Mouse (Mus musculus) cortical plate, adult 2 months (tissue): ENCODE results near the gene Pecam1. TPM values are rescaled to one million over a fixed set of nuclear protein-coding genes. Genes with fewer than 3 reads are reported as not detected.
"Not testable (repeated sequence)": the region's sequence is repeated elsewhere in the genome, so short reads cannot be mapped to it uniquely, and the experiment has no call there.

Experiments
- H3K27ac ChIP-seq: fragments of 200-500 bp; 2 replicates; pipeline ENCODE4 v1.5.1; 2012; ENCODE audit warnings: low read length, control low read depth, inconsistent platforms; ENCODE audit not compliant: insufficient read depth
- H3K4me1 ChIP-seq: fragments of 200-500 bp; 2 replicates; pipeline ENCODE4 v1.6.1; 2011; ENCODE audit warnings: low read length; ENCODE audit not compliant: control insufficient read depth, insufficient read depth
- H3K4me3 ChIP-seq: fragments of 200-500 bp; 2 replicates; pipeline ENCODE4 v1.5.1; 2011; ENCODE audit warnings: mild to moderate bottlenecking, low read length, control low read depth; ENCODE audit not compliant: insufficient read depth
- CTCF ChIP-seq: fragments of 200-500 bp; IDR thresholded peaks from 2 replicates; pipeline ENCODE4 v1.5.1; 2011; ENCODE audit warnings: mild to moderate bottlenecking, control low read depth, low read length; ENCODE audit not compliant: insufficient read depth; ENCODE audit errors: extremely low read depth
- POLR2A ChIP-seq: fragments of 200-500 bp; IDR thresholded peaks from 2 replicates; pipeline ENCODE4 v1.6.1; 2011; ENCODE audit warnings: mild to moderate bottlenecking, low read length, control low read depth; ENCODE audit not compliant: insufficient read depth; ENCODE audit errors: extremely low read depth
- polyA plus RNA-seq: library from polyadenylated mRNA; depleted of rRNA; stranded (reverse); fragments of >200 nt; gene quantifications from 2 replicates; pipeline ENCODE4 v1.2.3, GENCODE M21; 2012

Pecam1 gene
- polyA plus RNA-seq, 1 experiment: 20.4 TPM

GRCm38 (mm10) chr11:106737178-106737621 lies 13.2 kb downstream of the Pecam1 start:
- H3K27ac ChIP-seq: peak overlapping the region; percentile 11; the same call in 1 of the 2 replicates
- H3K4me3 ChIP-seq: no peak overlapping the region
- peaks cover 3% of the 10 kb centered on the region; the same call in 1 of the 2 replicates for H3K4me1 ChIP-seq
- TF ChIP-seq CTCF (no peak), POLR2A (peak; percentile 20; the same call in 1 of the 2 replicates)

GRCm38 (mm10) chr11:106736614-106737013 lies 13.8 kb downstream of the Pecam1 start:
- Histone ChIP-seq H3K4me3 (no peak overlapping the region), H3K27ac (no peak overlapping the region), H3K4me1 (peaks cover 3% of the 10 kb centered on the region; the same call in 1 of the 2 replicates)
- TF ChIP-seq CTCF (no peak), POLR2A (no peak)

- no peak overlapping the region for H3K27ac ChIP-seq
- H3K4me3 ChIP-seq: no peak overlapping the region
- H3K4me1 ChIP-seq: peaks cover 2% of the 10 kb centered on the region; the same call in 1 of the 2 replicates
- TF ChIP-seq CTCF: no peak
- no peak for TF ChIP-seq POLR2A
Observed at GRCm38 (mm10) chr11:106730714-106731113, 19.7 kb downstream of the Pecam1 start.

- no peak overlapping the region for H3K27ac ChIP-seq
- no peak overlapping the region for H3K4me3 ChIP-seq
- no peak for TF ChIP-seq CTCF
- no peak for TF ChIP-seq POLR2A
- H3K4me1 ChIP-seq: peaks cover 2% of the 10 kb centered on the region; the same call in 1 of the 2 replicates
Observed at GRCm38 (mm10) chr11:106729656-106730055, 20.8 kb downstream of the Pecam1 start.

- TF ChIP-seq CTCF: no peak
- TF ChIP-seq POLR2A: no peak
- no peak overlapping the region for H3K4me3 ChIP-seq
- H3K4me1 ChIP-seq: peaks cover 2% of the 10 kb centered on the region; the same call in 1 of the 2 replicates
- no peak overlapping the region for H3K27ac ChIP-seq
Observed at GRCm38 (mm10) chr11:106728402-106729366, 21.7 kb downstream of the Pecam1 start.

GRCm38 (mm10) chr11:106727967-106728366 lies 22.5 kb downstream of the Pecam1 start:
- H3K4me3 ChIP-seq: no peak overlapping the region
- H3K4me1 ChIP-seq: peaks cover 2% of the 10 kb centered on the region; the same call in 1 of the 2 replicates
- H3K27ac ChIP-seq: no peak overlapping the region
- no peak for TF ChIP-seq CTCF
- TF ChIP-seq POLR2A: no peak

GRCm38 (mm10) chr11:106724916-106725235 lies 25.6 kb downstream of the Pecam1 start:
- H3K4me3 ChIP-seq, H3K27ac ChIP-seq, H3K4me1 ChIP-seq: not testable (repeated sequence)

GRCm38 (mm10) chr11:106724176-106724915 lies 26.1 kb downstream of the Pecam1 start:
- H3K4me1 ChIP-seq: peaks cover 2% of the 10 kb centered on the region; the same call in 1 of the 2 replicates
- no peak overlapping the region for H3K27ac ChIP-seq
- H3K4me3 ChIP-seq: no peak overlapping the region
- no peak for TF ChIP-seq CTCF
- TF ChIP-seq POLR2A: no peak

GRCm38 (mm10) chr11:106723611-106724125 lies 26.8 kb downstream of the Pecam1 start:
- H3K4me1 ChIP-seq: peaks cover 2% of the 10 kb centered on the region; the same call in 1 of the 2 replicates
- TF ChIP-seq POLR2A (no peak), CTCF (no peak)
- H3K27ac ChIP-seq: no peak overlapping the region
- no peak overlapping the region for H3K4me3 ChIP-seq

- H3K4me3 ChIP-seq: no peak overlapping the region
- H3K4me1 ChIP-seq: peaks cover 2% of the 10 kb centered on the region; the same call in 1 of the 2 replicates
- H3K27ac ChIP-seq: no peak overlapping the region
- TF ChIP-seq CTCF: no peak
- no peak for TF ChIP-seq POLR2A
Observed at GRCm38 (mm10) chr11:106722831-106723361, 27.5 kb downstream of the Pecam1 start.
